Mouse (Mus musculus): ENCODE measurements around the gene Gm4553. TPM values are rescaled to one million over a fixed set of nuclear protein-coding genes. Genes with fewer than 3 reads are reported as not detected.

The Gm4553 gene
- polyA plus RNA-seq (2012; ENCODE audit: low replicate concordance): not detected in 2 replicates

DNA sequence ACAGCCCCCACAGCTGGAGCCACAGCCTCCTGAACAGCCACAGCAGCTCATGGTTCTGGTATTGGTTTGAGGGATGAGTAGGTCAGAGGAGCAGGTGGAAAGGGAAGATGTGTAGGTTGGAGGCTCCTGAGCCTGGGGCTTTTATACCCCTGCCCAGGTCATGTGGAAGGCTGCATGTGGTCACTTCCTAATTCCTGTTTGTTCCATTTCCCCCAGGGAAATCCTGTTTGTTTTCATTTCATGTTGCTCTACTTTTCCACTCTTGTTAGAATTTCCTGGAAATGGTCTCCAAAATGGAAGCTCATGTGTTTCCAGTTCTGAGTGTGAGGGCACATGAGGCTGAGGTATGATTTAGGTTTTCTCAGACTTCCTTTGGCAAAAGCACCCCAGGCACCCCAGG lies at the start of gene Gm4553:
TSS of gene Gm4553 (minus strand) at position 101 of the 400 bp plus-strand sequence.

GRCm38 (mm10) chr7:142211559-142211958 lies 46.0 kb upstream of the Gm4553 start, which contains the start of gene Gm7579:
Gene Gm7579, plus strand, starts transcription at chr7:142211859.

DNA sequence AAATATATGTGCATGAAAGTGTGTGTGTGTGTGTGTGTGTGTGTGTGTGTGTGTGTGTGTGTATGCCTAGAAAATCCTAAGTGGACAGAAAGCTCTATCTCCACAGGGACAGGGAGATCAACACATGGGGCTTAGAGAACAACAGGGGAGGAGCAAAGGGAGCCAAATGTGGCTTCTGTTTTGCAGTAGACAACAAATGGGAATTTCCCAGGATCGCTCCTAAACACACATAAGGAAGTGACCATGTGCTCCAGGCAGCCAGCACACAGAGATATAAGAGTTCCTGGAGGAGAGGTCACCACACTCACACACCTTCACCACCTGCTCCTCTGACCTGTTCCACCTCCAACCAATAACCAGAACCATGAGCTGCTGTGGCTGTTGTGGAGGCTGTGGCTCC lies 35.5 kb upstream of the Gm4553 start, which contains the start of gene Krtap5-3:
TSS of gene Krtap5-3 (plus strand) at position 301 of the 400 bp plus-strand sequence.

GRCm38 (mm10) chr7:142190289-142190688 lies 24.8 kb upstream of the Gm4553 start, which contains the start of gene Gm10153:
Gene Gm10153, minus strand, starts transcription at chr7:142190389.

GRCm38 (mm10) chr7:142175905-142176304 lies 10.4 kb upstream of the Gm4553 start, which contains the start of gene Krtap5-2:
Gene Krtap5-2, minus strand, starts transcription at chr7:142176005.

DNA sequence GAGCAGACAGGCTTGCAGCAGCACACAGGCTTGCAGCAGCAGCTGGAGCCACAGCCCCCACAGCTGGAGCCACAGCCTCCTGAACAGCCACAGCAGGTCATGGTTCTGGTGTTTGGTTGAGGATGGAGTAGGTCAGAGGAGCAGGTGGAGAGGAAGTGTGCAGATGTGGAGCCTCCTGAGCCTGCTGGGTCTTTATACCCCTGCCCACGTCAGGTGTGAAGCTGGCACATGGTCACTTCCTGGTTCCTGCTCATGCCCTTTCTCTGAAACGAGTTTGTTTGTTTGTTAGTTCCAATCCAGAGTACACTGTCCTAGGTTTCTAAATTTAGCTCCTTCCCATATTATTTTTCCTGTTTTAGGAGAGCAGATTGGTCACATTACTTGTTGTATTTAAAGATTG lies 8.5 kb downstream of the Gm4553 start, which contains the start of gene Gm29735:
TSS of gene Gm29735 (minus strand) at position 101 of the 400 bp plus-strand sequence.

GRCm38 (mm10) chr7:142144507-142144906 lies 21.0 kb downstream of the Gm4553 start, which contains the start of gene Gm45337:
Gene Gm45337, minus strand, starts transcription at chr7:142144607.

GRCm38 (mm10) chr7:142135934-142136333 lies 29.6 kb downstream of the Gm4553 start, which contains the start of gene Gm39115:
Gene Gm39115, minus strand, starts transcription at chr7:142136034.

DNA sequence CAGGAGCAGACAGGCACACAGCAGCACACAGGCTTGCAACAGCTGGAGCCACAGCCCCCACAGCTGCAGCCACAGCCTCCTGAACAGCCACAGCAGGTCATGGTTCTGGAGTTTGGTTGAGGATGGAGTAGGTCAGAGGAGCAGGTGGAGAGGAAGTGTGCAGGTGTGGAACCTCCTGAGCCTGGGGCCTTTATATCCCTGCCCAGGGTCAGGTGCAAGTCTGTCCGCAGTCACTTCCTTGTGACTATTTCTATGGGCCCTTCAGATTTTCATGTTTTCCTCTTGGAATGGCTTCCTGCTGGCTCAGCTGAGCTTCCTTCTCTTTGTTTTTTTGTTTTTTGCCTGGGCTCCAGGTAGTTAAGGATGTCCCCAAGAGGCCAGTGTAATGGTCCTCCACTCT lies 44.9 kb downstream of the Gm4553 start, which contains the start of gene Gm45618:
TSS of gene Gm45618 (minus strand) at position 101 of the 400 bp plus-strand sequence.

Other genes with a start within 250 kb of the Gm4553 start
- 57.6 and 72.5 TPM in 2 replicates for gene Tollip, start 247.2 kb downstream of the Gm4553 start, polyA plus RNA-seq (2012; ENCODE audit: low replicate concordance)
- gene Brsk2, start 216.0 kb downstream of the Gm4553 start, polyA plus RNA-seq (2012; ENCODE audit: low replicate concordance): not detected in 2 replicates
- 10.0 and 53.1 TPM in 2 replicates for gene Mob2, start 104.7 kb downstream of the Gm4553 start, polyA plus RNA-seq (2012; ENCODE audit: low replicate concordance)
- 14.9 and 17.9 TPM in 2 replicates for gene Dusp8, start 69.9 kb downstream of the Gm4553 start, polyA plus RNA-seq (2012; ENCODE audit: low replicate concordance)
- not detected in 2 replicates for gene Gm45618, start 45.0 kb downstream of the Gm4553 start, polyA plus RNA-seq (2012; ENCODE audit: low replicate concordance)
- not detected in 2 replicates for gene Gm39115, start 29.7 kb downstream of the Gm4553 start, polyA plus RNA-seq (2012; ENCODE audit: low replicate concordance)
- gene Gm45337, start 21.1 kb downstream of the Gm4553 start, polyA plus RNA-seq (2012; ENCODE audit: low replicate concordance): not detected in 2 replicates
- gene Gm29735, start 8.6 kb downstream of the Gm4553 start, polyA plus RNA-seq (2012; ENCODE audit: low replicate concordance): not detected in 2 replicates
- gene Krtap5-2, start 10.3 kb upstream of the Gm4553 start, polyA plus RNA-seq (2012; ENCODE audit: low replicate concordance): not detected in 2 replicates
- not detected in 2 replicates for gene Gm10153, start 24.6 kb upstream of the Gm4553 start, polyA plus RNA-seq (2012; ENCODE audit: low replicate concordance)
- not detected in 2 replicates for gene Krtap5-3, start 35.6 kb upstream of the Gm4553 start, polyA plus RNA-seq (2012; ENCODE audit: low replicate concordance)
- gene Gm7579, start 46.1 kb upstream of the Gm4553 start, polyA plus RNA-seq (2012; ENCODE audit: low replicate concordance): not detected in 2 replicates
- gene Krtap5-5, start 64.2 kb upstream of the Gm4553 start, polyA plus RNA-seq (2012; ENCODE audit: low replicate concordance): not detected in 2 replicates
- gene Gm40460, start 75.3 kb upstream of the Gm4553 start, polyA plus RNA-seq (2012; ENCODE audit: low replicate concordance): not detected in 2 replicates
- not detected in 2 replicates for gene Gm2431, start 92.6 kb upstream of the Gm4553 start, polyA plus RNA-seq (2012; ENCODE audit: low replicate concordance)
- not detected in 2 replicates for gene Gm4559, start 108.6 kb upstream of the Gm4553 start, polyA plus RNA-seq (2012; ENCODE audit: low replicate concordance)
- not detected in 2 replicates for gene Krtap5-1, start 131.4 kb upstream of the Gm4553 start, polyA plus RNA-seq (2012; ENCODE audit: low replicate concordance)
- gene Krtap5-4, start 137.8 kb upstream of the Gm4553 start, polyA plus RNA-seq (2012; ENCODE audit: low replicate concordance): not detected in 2 replicates
- gene Ifitm10, start 208.0 kb upstream of the Gm4553 start, polyA plus RNA-seq (2012; ENCODE audit: low replicate concordance): 7.7 and 27.5 TPM in 2 replicates
- 13.8 TPM in 1 of 2 replicates, not detected in the other for gene Gm49369, start 216.9 kb upstream of the Gm4553 start, polyA plus RNA-seq (2012; ENCODE audit: low replicate concordance)
- 189 and 243 TPM in 2 replicates for gene Ctsd, start 222.3 kb upstream of the Gm4553 start, polyA plus RNA-seq (2012; ENCODE audit: low replicate concordance)